Mouse (Mus musculus) limb, embryonic 15.5 days (tissue): ENCODE results near the gene Il31ra. TPM values are rescaled to one million over a fixed set of nuclear protein-coding genes. Genes with fewer than 3 reads are reported as not detected.
A peak's percentile ranks its signal among the peaks of the same experiment; 100 is the strongest.
"Not testable (repeated sequence)": the region's sequence is repeated elsewhere in the genome, so short reads cannot be mapped to it uniquely, and the experiment has no call there.

Experiments used
- ATAC-seq: fragments of 200-750 bp; cut with Nextera tagmentation; 2 replicates; pipeline ENCODE4 v1.8.0; 2017; ENCODE audit warnings: low read depth, moderate TSS enrichment; ENCODE audit not compliant: insufficient number of reproducible peaks, low FRiP score, low TSS enrichment
- H3K27ac ChIP-seq: fragments of 300-500 bp; sonication (generic); 2 replicates; pipeline ENCODE4 v1.5.1; 2015; ENCODE audit warnings: moderate library complexity, mild to moderate bottlenecking, inconsistent platforms
- H3K27me3 ChIP-seq: fragments of 300-500 bp; sonication (generic); 2 replicates; pipeline ENCODE4 v1.6.1; 2015; ENCODE audit warnings: inconsistent platforms
- H3K36me3 ChIP-seq: fragments of 300-500 bp; sonication (generic); 2 replicates; pipeline ENCODE4 v1.6.1; 2015; ENCODE audit warnings: inconsistent platforms
- H3K4me1 ChIP-seq: fragments of 300-500 bp; sonication (generic); 2 replicates; pipeline ENCODE4 v1.6.1; 2015; ENCODE audit warnings: inconsistent platforms
- H3K4me2 ChIP-seq: fragments of 300-500 bp; sonication (generic); 2 replicates; pipeline ENCODE4 v1.6.1; 2015; ENCODE audit warnings: mild to moderate bottlenecking, inconsistent platforms
- H3K4me3 ChIP-seq: fragments of 300-500 bp; sonication (generic); 2 replicates; pipeline ENCODE4 v1.5.1; 2015; ENCODE audit warnings: mild to moderate bottlenecking, inconsistent platforms
- H3K9ac ChIP-seq: fragments of 300-500 bp; sonication (generic); 2 replicates; pipeline ENCODE4 v1.6.1; 2015; ENCODE audit warnings: inconsistent platforms
- H3K9me3 ChIP-seq: fragments of 300-500 bp; sonication (generic); 2 replicates; pipeline ENCODE4 v1.6.1; 2016; ENCODE audit warnings: inconsistent platforms
- WGBS: fragments of 180-500 bp; shearing (Covaris S2); methylation state at CpG from one replicate; pipeline ENCODE4 v1.1.7; 2015; 5-methylcytosine and 5-hydroxymethylcytosine counted together
- polyA plus RNA-seq: library from polyadenylated mRNA; unstranded; fragments of >200 nt; fragmentation: Nextera tagmentation; extraction: Ambion mirVana; gene quantifications from 2 replicates; pipeline ENCODE4 v1.2.1, GENCODE M21; 2015

Gene Il31ra
- polyA plus RNA-seq, 1 experiment from 2014 or later, result 0.45 TPM

GRCm38 (mm10) chr13:112590254-112590653 lies 3.9 kb downstream of the Il31ra start:
- Histone ChIP-seq H3K9ac (no peak overlapping the region), H3K27ac (no peak overlapping the region), H3K4me3 (no peak overlapping the region), H3K27me3 (no peaks in the 10 kb centered on the region), H3K36me3 (no peaks in the 10 kb centered on the region), H3K4me1 (no peaks in the 10 kb centered on the region), H3K9me3 (no peaks in the 10 kb centered on the region), H3K4me2 (no peak overlapping the region)
- WGBS, result 35% methylated on average over 2 of the region's 2 CpGs
- no peak for ATAC-seq

- Histone ChIP-seq H3K4me1 (no peaks in the 10 kb centered on the region), H3K36me3 (no peaks in the 10 kb centered on the region), H3K27ac (no peak overlapping the region), H3K4me2 (no peak overlapping the region), H3K9ac (no peak overlapping the region), H3K27me3 (no peaks in the 10 kb centered on the region), H3K4me3 (no peak overlapping the region), H3K9me3 (no peaks in the 10 kb centered on the region)
- no peak for ATAC-seq
Observed at GRCm38 (mm10) chr13:112589625-112590024, 4.5 kb downstream of the Il31ra start.

- Histone ChIP-seq H3K4me1 (peaks cover 7% of the 10 kb centered on the region; the same call in 1 of the 2 replicates), H3K36me3 (no peaks in the 10 kb centered on the region), H3K27me3 (no peaks in the 10 kb centered on the region), H3K4me3 (no peak overlapping the region), H3K27ac (no peak overlapping the region), H3K4me2 (no peak overlapping the region), H3K9me3 (no peaks in the 10 kb centered on the region), H3K9ac (no peak overlapping the region)
- ATAC-seq, result no peak
- 26% methylated on average over 7 of the region's 7 CpGs for WGBS
Observed at GRCm38 (mm10) chr13:112584556-112585237, 9.5 kb downstream of the Il31ra start.

- no peaks in the 10 kb centered on the region for H3K36me3 ChIP-seq
- H3K27me3 ChIP-seq, result no peaks in the 10 kb centered on the region
- WGBS, result 62% methylated on average over 8 of the region's 8 CpGs
- ATAC-seq, result no peak
- no peak overlapping the region for H3K4me3 ChIP-seq
- H3K4me2 ChIP-seq, result no peak overlapping the region
- H3K9me3 ChIP-seq, result no peaks in the 10 kb centered on the region
- no peak overlapping the region for H3K27ac ChIP-seq
- H3K4me1 ChIP-seq, result peaks cover 11% of the 10 kb centered on the region; the same call in 1 of the 2 replicates
- no peak overlapping the region for H3K9ac ChIP-seq
Observed at GRCm38 (mm10) chr13:112582291-112582690, 11.9 kb downstream of the Il31ra start.

GRCm38 (mm10) chr13:112581796-112582195 lies 12.4 kb downstream of the Il31ra start:
- Histone ChIP-seq H3K4me2 (no peak overlapping the region), H3K27ac (no peak overlapping the region), H3K4me3 (no peak overlapping the region), H3K9me3 (no peaks in the 10 kb centered on the region), H3K4me1 (peaks cover 11% of the 10 kb centered on the region; the same call in 1 of the 2 replicates), H3K27me3 (no peaks in the 10 kb centered on the region), H3K9ac (no peak overlapping the region), H3K36me3 (no peaks in the 10 kb centered on the region)
- ATAC-seq, result no peak
- 78% methylated on average over 3 of the region's 3 CpGs for WGBS

- 0 out of 2 replicates have a peak, but pooled peaks have one; percentile 44 for ATAC-seq
- H3K36me3 ChIP-seq, result no peaks in the 10 kb centered on the region
- no peaks in the 10 kb centered on the region for H3K27me3 ChIP-seq
- peak overlapping the region; percentile 63 for H3K27ac ChIP-seq
- WGBS, result 19% methylated on average over 11 of the region's 11 CpGs
- no peak overlapping the region for H3K9ac ChIP-seq
- no peak overlapping the region for H3K4me2 ChIP-seq
- peaks cover 11% of the 10 kb centered on the region; the same call in 1 of the 2 replicates for H3K4me1 ChIP-seq
- H3K4me3 ChIP-seq, result no peak overlapping the region
- H3K9me3 ChIP-seq, result no peaks in the 10 kb centered on the region
Observed at GRCm38 (mm10) chr13:112580590-112581320, 13.4 kb downstream of the Il31ra start.

- WGBS, result 90% methylated on average over 11 of the region's 11 CpGs
- not testable (repeated sequence) for H3K4me2 ChIP-seq, H3K9me3 ChIP-seq, H3K9ac ChIP-seq, H3K36me3 ChIP-seq, ATAC-seq, H3K4me3 ChIP-seq, H3K27me3 ChIP-seq, H3K27ac ChIP-seq
- H3K4me1 ChIP-seq, result peaks cover 11% of the 10 kb centered on the region; the same call in 1 of the 2 replicates
Observed at GRCm38 (mm10) chr13:112578041-112578440, 16.1 kb downstream of the Il31ra start.

GRCm38 (mm10) chr13:112573800-112574199 lies 20.4 kb downstream of the Il31ra start:
- Histone ChIP-seq H3K36me3 (no peaks in the 10 kb centered on the region), H3K9me3 (no peaks in the 10 kb centered on the region), H3K27ac (no peak overlapping the region), H3K4me3 (no peak overlapping the region), H3K9ac (no peak overlapping the region), H3K4me2 (no peak overlapping the region), H3K27me3 (no peaks in the 10 kb centered on the region), H3K4me1 (no peaks in the 10 kb centered on the region)
- no peak for ATAC-seq

- no peak for ATAC-seq
- Histone ChIP-seq H3K27ac (no peak overlapping the region), H3K4me3 (no peak overlapping the region), H3K9me3 (no peaks in the 10 kb centered on the region), H3K36me3 (no peaks in the 10 kb centered on the region), H3K4me1 (no peaks in the 10 kb centered on the region), H3K9ac (no peak overlapping the region), H3K27me3 (no peaks in the 10 kb centered on the region), H3K4me2 (no peak overlapping the region)
- 72% methylated on average over 5 of the region's 5 CpGs for WGBS
Observed at GRCm38 (mm10) chr13:112570768-112571167, 23.4 kb downstream of the Il31ra start.

- no peaks in the 10 kb centered on the region for H3K4me1 ChIP-seq
- H3K9ac ChIP-seq, result no peak overlapping the region
- no peak overlapping the region for H3K4me3 ChIP-seq
- H3K4me2 ChIP-seq, result no peak overlapping the region
- H3K36me3 ChIP-seq, result no peaks in the 10 kb centered on the region
- H3K9me3 ChIP-seq, result no peaks in the 10 kb centered on the region
- no peaks in the 10 kb centered on the region for H3K27me3 ChIP-seq
- no peak for ATAC-seq
- WGBS, result 33% methylated on average over 4 of the region's 4 CpGs
- H3K27ac ChIP-seq, result no peak overlapping the region
Observed at GRCm38 (mm10) chr13:112569606-112570005, 24.6 kb downstream of the Il31ra start.

- no peak overlapping the region for H3K4me3 ChIP-seq
- no peak for ATAC-seq
- H3K27me3 ChIP-seq, result no peaks in the 10 kb centered on the region
- WGBS, result 77% methylated on average over 6 of the region's 6 CpGs
- H3K4me2 ChIP-seq, result no peak overlapping the region
- H3K4me1 ChIP-seq, result no peaks in the 10 kb centered on the region
- no peak overlapping the region for H3K27ac ChIP-seq
- no peaks in the 10 kb centered on the region for H3K9me3 ChIP-seq
- no peak overlapping the region for H3K9ac ChIP-seq
- H3K36me3 ChIP-seq, result no peaks in the 10 kb centered on the region
Observed at GRCm38 (mm10) chr13:112560554-112561138, 33.5 kb downstream of the Il31ra start.

- H3K27ac ChIP-seq, result no peak overlapping the region
- no peaks in the 10 kb centered on the region for H3K36me3 ChIP-seq
- H3K4me3 ChIP-seq, result no peak overlapping the region
- H3K4me1 ChIP-seq, result no peaks in the 10 kb centered on the region
- H3K27me3 ChIP-seq, result no peaks in the 10 kb centered on the region
- no peak for ATAC-seq
- 49% methylated on average over 2 of the region's 2 CpGs for WGBS
- no peak overlapping the region for H3K4me2 ChIP-seq
- no peak overlapping the region for H3K9ac ChIP-seq
- H3K9me3 ChIP-seq, result no peaks in the 10 kb centered on the region
Observed at GRCm38 (mm10) chr13:112556501-112556900, 37.7 kb downstream of the Il31ra start.
